Mouse (Mus musculus) cerebellum, postnatal 36 days (tissue): ENCODE results near the gene Insrr.
"Not testable (repeated sequence)": the region's sequence is repeated elsewhere in the genome, so short reads cannot be mapped to it uniquely, and the experiment has no call there.

Experiments used
- DNase-seq, 2 experiments: peaks; one replicate each; pipeline ENCODE4 v3.0.0; 2021 to 2022; ENCODE audit warnings: mixed read lengths in 2 of 2

Gene Insrr

GRCm38 (mm10) chr3:87779086-87779485, 17.7 kb upstream of the Insrr start:
- no peak for DNase-seq

GRCm38 (mm10) chr3:87783282-87784023, 13.3 kb upstream of the Insrr start:
- DNase-seq: no peak

GRCm38 (mm10) chr3:87785156-87785555, 11.6 kb upstream of the Insrr start:
- no peak for DNase-seq

- no peak for DNase-seq
Observed at GRCm38 (mm10) chr3:87785626-87786214, 11.0 kb upstream of the Insrr start.

GRCm38 (mm10) chr3:87789248-87789647, 7.5 kb upstream of the Insrr start:
- DNase-seq: no peak

GRCm38 (mm10) chr3:87789768-87790167, 7.0 kb upstream of the Insrr start:
- DNase-seq: no peak

- DNase-seq: no peak
Observed at GRCm38 (mm10) chr3:87794922-87795325, 1.8 kb upstream of the Insrr start, which contains the start of gene Ntrk1. Gene Ntrk1 (minus strand): TSS chr3:87795162.

DNA sequence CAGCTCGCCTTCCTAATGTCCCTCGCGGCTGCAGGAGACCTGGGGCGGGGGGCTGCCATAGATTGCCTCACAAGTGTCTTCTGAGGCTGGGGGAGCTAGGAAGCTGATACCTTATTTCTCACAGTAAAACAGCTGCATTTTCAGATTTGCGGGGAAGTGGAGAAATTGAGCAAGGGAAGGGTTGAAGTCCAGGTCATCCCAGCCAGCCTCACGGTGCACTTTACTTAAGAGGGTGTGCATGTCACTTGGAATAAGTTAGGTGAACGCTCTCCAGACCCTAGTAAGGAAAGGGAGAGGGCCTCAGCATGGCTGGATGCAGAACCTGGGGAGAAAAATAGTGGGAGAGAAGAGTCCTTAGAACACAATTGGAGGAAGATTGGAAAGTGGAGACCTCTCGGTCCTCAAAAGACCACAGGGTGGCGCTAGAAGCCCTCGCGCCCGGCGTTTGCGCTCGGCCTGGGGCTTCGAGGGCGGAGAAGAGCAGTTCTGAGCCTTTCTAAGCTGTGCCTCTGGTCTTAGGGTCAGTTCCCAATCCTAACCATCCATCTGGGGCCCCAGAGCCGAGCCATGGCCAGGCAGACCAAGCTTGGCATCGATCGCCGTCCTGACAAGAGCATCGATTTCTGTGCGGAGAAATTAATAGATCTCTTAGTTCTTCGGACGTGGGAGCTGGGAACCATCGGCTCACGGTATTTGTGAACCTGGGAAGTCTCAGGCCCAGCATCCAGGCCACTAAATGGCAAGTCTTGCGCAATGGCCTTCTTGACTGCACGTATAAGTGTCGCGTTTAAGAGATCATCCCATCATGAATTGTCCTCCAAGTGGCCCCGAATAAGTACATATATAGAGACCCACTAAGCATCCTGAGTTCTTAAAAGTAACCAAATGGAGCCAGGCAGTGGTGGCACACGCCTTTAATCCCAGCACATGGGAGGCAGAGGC, 1.1 kb upstream of the Insrr start:
- DNase-seq: peak; percentile 41 to 49

- DNase-seq: peak; percentile 41 to 60
Observed at GRCm38 (mm10) chr3:87801681-87802080, 4.9 kb downstream of the Insrr start.

DNA sequence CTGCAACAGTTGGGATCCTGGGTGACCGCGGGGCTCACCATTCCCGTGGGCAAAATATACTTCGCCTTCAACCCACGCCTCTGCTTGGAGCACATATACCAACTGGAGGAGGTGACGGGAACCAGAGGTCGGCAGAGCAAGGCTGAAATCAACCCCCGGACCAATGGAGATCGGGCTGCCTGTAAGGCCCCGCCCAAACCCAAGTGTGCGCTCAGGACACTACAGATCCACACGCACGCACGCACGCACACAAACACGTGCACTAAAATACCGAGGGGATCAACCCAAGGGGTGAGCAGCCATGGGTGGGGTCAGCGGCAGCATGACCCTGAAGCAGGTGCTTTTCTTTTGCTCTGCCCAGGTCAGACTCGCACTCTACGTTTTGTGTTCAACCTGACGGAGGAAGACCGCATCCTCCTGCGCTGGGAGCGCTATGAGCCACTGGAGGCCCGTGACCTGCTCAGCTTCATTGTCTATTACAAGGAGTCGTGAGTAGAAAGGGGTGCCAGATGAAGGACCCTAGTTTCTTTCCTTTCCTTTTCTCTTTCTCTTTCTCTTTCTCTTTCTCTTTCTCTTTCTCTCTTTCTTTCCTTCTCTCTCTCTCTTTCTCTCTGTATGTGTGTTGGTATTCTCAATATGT, 7.4 kb downstream of the Insrr start:
- no peak for DNase-seq

GRCm38 (mm10) chr3:87809322-87809962, 12.7 kb downstream of the Insrr start:
- no peak for DNase-seq

DNA sequence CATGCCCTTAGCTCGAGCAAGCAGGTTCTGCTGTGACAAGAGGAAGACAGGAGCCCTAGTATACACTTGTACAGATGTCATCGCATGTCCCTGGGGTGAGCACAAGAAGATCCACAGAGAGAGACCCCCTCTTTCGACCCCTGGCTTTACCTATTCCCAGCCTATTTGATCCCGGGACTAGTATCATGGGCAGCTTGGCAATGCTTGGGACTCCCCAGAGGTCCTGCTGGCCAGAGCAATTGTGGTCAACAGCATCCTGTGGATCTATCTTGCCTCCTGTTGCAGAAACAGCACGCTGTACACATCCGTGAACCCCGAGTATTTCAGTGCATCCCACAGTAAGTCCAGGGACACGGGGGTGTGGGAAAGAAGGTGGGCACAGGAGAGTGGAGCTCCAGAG, 14.5 kb downstream of the Insrr start:
- DNase-seq: no peak

- DNase-seq: no peak
Observed at GRCm38 (mm10) chr3:87812413-87812812, 15.7 kb downstream of the Insrr start.

DNA sequence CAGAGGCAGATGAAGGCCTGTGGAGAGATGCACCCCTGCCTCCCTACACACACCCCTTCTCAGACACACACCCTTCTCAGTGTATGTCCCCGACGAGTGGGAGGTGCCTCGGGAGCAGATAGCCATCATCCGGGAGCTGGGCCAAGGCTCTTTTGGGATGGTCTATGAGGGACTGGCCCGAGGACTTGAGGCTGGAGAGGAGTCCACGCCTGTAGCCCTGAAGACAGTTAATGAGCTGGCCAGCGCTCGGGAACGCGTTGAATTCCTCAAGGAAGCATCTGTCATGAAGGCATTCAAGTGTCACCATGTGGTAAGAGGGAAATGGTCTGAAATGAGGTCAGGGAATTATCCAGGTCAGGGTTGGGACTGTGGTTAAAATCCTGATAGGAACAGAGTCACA, 16.1 kb downstream of the Insrr start:
- no peak for DNase-seq

DNA sequence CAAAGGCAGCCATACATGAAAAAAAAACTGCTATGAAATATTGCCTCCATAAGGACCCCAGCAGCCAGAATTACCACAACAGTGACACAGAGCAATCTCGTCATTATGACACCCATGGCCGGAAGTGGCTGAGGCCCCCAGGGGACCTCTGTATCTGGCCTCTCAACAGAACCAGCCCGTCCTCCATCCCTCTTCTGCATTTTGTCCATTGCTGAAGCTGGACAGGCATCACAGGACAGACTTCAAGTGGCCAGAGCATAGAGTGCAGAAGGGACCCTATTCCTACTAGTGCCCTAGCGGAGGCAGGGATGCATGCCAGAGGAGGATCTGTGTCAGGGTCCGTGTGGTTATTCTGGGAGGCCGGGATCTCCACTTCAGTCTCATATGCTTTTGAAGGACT, 19.4 kb downstream of the Insrr start:
- DNase-seq: no peak

DNA sequence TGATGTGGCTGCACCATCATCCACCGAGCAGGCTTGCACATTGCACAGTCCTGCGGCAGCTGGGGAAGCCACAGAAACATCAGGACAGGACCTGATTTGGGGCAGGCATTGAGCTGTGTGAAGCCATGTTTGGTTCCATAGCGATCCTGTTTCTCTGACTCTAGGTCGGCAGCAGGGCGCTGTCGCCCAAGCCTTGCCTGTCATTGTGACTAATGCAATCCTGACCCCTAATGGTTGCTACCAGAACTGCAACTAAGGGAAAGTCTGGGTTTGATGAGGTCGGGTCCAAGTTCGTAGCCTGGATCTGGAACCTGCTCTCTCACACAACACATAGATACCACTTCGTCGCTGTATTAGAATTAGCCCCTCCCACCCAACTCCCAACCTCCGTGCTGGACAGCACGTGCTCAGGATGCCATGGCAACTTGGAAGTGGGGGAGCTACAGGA, 19.9 kb downstream of the Insrr start:
- DNase-seq: peak; percentile 65 to 84

DNA sequence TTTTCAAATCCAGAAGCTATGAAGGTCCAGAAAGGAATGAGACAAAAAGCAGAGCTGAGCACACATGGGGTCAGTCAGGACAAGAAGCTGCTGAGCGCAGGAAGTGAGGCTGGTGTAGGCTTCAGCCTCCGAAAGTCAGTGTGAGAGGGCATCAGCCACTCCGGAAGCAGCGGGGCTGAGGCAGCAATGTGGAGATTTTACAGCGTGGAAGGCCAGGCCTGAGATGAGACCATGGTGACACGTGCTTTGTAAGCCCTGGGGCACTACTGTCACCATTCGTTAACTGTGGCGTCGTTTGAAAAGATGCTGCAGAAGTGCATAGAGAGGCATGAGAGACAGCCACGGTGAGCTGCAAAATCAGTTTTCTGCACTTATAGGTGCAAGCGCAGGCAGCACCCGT, 21.5 kb downstream of the Insrr start:
- no peak for DNase-seq

GRCm38 (mm10) chr3:87824206-87824605, 27.5 kb downstream of the Insrr start, which contains the start of gene Pear1:
Gene Pear1 (minus strand): TSS chr3:87824306.
- not testable (repeated sequence) for DNase-seq

DNA sequence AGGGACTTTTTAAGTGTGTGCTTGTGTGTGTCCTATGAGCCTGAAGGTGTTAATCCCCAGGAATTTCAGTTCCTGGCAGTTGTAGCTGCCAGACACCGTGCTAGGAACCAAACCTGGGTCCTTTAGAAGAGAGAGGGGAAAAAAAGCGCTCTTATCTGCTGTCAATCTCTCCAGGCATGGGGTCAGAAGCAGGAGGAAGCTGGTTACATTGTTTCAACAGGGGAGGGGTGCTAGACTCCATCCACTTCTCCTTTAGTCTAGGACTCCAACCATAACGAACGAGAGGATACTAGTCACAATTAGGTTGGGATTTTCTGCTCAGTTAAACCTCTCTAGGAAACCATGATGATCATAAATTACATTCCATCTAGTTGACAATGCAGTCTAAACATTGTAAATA, 31.7 kb downstream of the Insrr start:
- no peak for DNase-seq

DNA sequence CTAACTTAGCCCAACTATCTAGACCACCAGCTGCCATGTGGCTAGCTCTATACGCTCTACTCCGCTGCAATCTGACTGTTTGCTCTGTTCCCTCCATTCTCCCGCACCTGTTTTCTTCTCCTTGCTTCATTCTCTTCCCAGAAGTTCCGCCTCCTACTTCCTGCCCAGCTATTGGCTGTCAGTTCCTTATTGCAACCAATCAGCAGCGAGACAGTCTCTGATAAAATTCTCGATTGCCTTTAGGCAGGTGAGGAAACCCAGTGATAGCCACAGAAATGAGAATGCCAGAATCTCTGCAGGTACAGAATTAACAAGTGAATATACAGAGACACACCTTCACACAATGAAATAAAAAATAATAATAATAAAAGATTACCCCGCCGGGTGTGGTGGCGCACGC, 32.3 kb downstream of the Insrr start:
- no peak for DNase-seq

DNA sequence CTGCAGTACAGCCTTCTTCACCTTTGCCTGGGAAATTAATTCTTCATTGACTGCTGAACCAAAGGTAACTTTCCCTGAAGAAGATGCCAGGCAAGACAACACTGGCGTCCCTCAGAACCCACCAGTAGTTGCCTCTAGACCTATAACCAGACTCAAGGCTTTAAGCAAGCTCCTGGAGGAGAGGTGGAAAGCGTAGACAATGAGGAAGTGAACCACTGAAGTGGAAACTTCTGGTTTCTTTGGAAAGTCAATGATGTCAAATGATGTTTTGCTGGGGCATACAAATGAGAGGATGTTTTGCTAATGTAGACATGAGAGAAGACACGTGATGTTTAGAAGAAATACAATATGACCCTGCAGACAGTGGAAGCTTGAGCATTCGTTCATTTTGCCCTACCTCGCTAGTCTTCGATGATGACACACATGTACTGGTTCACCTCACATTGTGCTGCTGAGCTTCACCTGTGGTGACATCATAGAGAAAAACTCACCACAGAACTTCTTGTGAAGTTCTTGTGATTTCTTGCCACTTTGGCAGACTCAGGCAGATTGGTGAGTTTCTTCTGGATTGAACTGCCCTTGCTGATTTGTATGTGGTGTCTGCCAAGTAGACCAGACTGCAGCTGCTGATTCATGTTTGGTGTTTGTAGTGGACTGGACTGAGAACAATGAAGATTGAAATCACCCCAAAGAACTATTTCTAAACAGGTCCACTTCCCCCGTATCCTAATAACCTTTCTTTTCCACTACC, 35.5 kb downstream of the Insrr start:
- no peak for DNase-seq

DNA sequence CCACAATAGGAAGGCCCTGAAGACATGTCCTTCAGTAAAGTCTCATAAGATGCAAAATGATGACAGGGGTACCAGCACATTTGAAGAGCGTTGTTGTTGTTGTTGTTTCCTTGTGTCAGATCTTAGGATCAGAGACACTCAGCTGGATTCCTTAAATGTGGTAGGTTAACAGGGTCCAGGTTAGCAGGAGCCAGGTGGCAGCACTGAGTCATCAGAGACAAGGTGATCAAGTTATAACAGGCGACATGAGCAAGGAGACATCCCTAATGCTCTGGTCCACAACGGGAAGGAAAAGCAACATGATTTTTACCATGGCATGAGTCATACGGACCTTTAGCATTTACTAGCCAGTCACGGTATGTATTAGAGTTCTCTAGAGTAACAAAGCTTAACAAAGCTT, 36.7 kb downstream of the Insrr start:
- DNase-seq: no peak
